Mouse (Mus musculus) intestine, embryonic 14.5 days (tissue): ENCODE measurements around the gene Asb10. TPM values are rescaled to one million over a fixed set of nuclear protein-coding genes. Genes with fewer than 3 reads are reported as not detected.

ENCODE experiments used
- ATAC-seq: fragments of 200-750 bp; cut with Nextera tagmentation; replicated peaks from 2 replicates; pipeline ENCODE4 v1.8.0; 2017; ENCODE audit warnings: low read depth, moderate number of reproducible peaks, moderate TSS enrichment, moderate library complexity; ENCODE audit not compliant: low FRiP score, low TSS enrichment
- DNase-seq: peaks from one replicate; pipeline ENCODE4 v3.0.0-alpha.2; 2018; ENCODE audit warnings: low spot score
- H3K27ac ChIP-seq: fragments of 300-500 bp; sonication (generic); 2 replicates; pipeline ENCODE4 v1.5.1; 2014; ENCODE audit warnings: low read depth, mild to moderate bottlenecking, control low read depth
- H3K27me3 ChIP-seq: fragments of 300-500 bp; sonication (generic); replicated peaks from 2 replicates; pipeline ENCODE4 v1.6.1; 2014; ENCODE audit warnings: low read length, control low read depth; ENCODE audit not compliant: control insufficient read depth, insufficient read depth
- H3K36me3 ChIP-seq: fragments of 300-500 bp; sonication (generic); 2 replicates; pipeline ENCODE4 v1.6.1; 2014; ENCODE audit warnings: low read length, control low read depth; ENCODE audit not compliant: control insufficient read depth, insufficient read depth
- H3K4me1 ChIP-seq: fragments of 300-500 bp; sonication (generic); replicated peaks from 2 replicates; pipeline ENCODE4 v1.6.1; 2014; ENCODE audit warnings: low read length, control low read depth, mixed read lengths; ENCODE audit not compliant: control insufficient read depth, insufficient read depth
- H3K4me2 ChIP-seq: fragments of 300-500 bp; sonication (generic); 2 replicates; pipeline ENCODE4 v1.6.1; 2014; ENCODE audit warnings: low read length
- H3K4me3 ChIP-seq: fragments of 300-500 bp; sonication (generic); 2 replicates; pipeline ENCODE4 v1.5.1; 2014; ENCODE audit warnings: low read depth, low read length, control low read depth, mixed read lengths
- H3K9ac ChIP-seq: fragments of 300-500 bp; sonication (generic); 2 replicates; pipeline ENCODE4 v1.6.1; 2014; ENCODE audit warnings: mild to moderate bottlenecking, low read length
- H3K9me3 ChIP-seq: fragments of 300-500 bp; sonication (generic); 2 replicates; pipeline ENCODE4 v1.6.1; 2016; ENCODE audit warnings: low read length, control low read depth; ENCODE audit not compliant: control insufficient read depth
- whole genome bisulfite sequencing: fragments of 180-500 bp; shearing (Covaris S2); extraction: QIAGEN DNeasy Blood & Tissue Kit; methylation state at CpG from one replicate; pipeline ENCODE4 v1.1.7; 2014; 5-methylcytosine and 5-hydroxymethylcytosine counted together
- polyA plus RNA-seq: library from polyadenylated mRNA; unstranded; fragments of >200 nt; fragmentation: Nextera tagmentation; extraction: Ambion mirVana; gene quantifications from 2 replicates; pipeline ENCODE4 v1.2.1, GENCODE M21; 2014

The Asb10 gene
- polyA plus RNA-seq, 1 experiment from 2014 or later = 0.28 TPM

DNA sequence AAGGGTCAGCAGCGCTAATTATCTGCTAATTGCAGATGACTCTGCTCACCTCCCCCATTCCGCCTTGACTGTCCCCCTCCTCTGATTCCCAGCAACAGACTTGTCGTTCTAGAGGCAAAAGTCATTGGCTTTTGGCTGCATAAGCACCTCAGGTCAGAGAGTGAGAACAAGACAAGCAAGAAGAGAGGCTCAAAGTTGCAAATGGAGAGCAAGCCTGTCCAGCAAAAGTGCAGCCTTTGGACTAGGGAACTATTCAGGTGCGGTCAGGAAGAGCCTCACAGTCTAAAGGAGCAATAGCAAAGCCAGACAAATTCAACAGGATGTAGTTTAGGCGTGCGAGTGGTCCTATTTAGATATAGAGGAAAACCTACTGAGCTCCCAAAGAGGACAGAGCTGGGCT, 13.0 kb downstream of the Asb10 start:
- H3K4me1 ChIP-seq = no peaks in the 10 kb centered on the region
- ATAC-seq (no peak), DNase-seq (no peak)
- H3K4me2 ChIP-seq = no peak overlapping the region
- no peaks in the 10 kb centered on the region for H3K36me3 ChIP-seq
- H3K9me3 ChIP-seq = no peaks in the 10 kb centered on the region
- no peak overlapping the region for H3K27ac ChIP-seq
- H3K9ac ChIP-seq = no peak overlapping the region
- H3K4me3 ChIP-seq = no peak overlapping the region
- 10% methylated on average over 6 of the region's 6 CpGs for WGBS
- peaks cover 94% of the 10 kb centered on the region for H3K27me3 ChIP-seq

DNA sequence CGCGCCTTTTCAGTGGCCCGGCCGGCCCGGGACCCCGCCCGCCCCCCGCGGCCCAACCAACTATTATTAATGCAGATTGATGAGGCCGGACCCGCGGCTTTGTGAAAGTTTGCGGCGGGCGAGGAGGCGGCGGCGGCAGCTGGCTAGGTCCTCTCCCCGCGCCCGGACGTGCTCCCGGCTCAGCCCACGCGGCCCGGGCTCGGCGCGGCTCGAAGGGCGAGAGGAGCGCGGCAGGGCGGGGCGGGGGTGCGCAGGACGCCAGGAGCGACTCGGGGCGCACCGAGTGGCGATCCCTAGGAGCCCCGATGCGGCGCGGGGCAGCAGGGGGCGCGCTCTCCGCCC, 13.9 kb downstream of the Asb10 start, which contains the start of gene Gbx1:
Gene Gbx1, minus strand, starts transcription at position 314 of the 342 bp plus-strand sequence.
- DNase-seq = no peak
- H3K9me3 ChIP-seq = no peaks in the 10 kb centered on the region
- no peak within 1 kb of the TSS for H3K27ac ChIP-seq
- ATAC-seq = 0 out of 2 replicates have a peak, but pooled peaks have one; percentile 26
- H3K4me2 ChIP-seq = peak within 1 kb of the TSS; percentile 75
- H3K4me3 ChIP-seq = peak within 1 kb of the TSS; percentile 31
- H3K36me3 ChIP-seq = no peaks in the 10 kb centered on the region
- no peak within 1 kb of the TSS for H3K9ac ChIP-seq
- peaks cover 96% of the 10 kb centered on the region for H3K27me3 ChIP-seq
- no peaks in the 10 kb centered on the region for H3K4me1 ChIP-seq
- WGBS = under 1% methylated on average over 48 of the region's 49 CpGs

DNA sequence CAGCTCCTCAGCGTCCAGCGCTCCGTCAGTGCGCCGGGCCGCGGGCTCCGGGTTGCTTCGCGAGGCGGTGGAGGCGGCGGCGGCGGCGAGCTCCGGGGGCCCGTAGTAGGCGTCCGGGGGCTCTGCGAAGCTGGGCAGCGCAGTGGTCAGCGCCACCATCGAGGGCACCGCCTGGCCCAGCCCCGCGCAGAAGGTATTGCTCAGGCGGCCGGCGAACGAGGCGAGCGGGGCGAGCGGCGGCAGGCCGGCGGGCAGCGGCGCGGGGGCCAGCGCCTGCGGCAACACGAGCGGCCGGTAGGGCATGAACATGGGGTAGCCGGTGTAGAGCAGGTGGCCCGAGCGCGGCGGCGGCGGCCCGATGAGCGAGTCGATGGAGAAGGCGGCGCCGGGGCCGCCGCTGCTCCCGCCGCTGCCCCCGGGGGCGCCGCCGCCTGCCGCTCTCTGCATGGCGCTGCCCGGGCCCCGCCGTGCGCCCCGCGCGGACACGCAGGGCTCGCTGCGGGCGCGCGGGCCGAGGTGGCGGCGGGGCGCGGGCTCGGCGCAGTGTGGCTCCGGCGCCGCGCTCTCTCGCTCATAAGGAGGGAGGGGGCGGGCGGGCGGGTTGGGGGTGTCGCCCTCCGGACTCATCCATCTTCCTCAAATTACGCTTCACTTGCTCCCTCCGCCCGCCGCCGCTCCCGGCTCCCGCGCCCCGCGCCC, 14.4 kb downstream of the Asb10 start:
- WGBS = under 1% methylated on average over 73 of the region's 109 CpGs
- ATAC-seq (peak; percentile 32; the same call in 1 of the 2 replicates), DNase-seq (no peak)

DNA sequence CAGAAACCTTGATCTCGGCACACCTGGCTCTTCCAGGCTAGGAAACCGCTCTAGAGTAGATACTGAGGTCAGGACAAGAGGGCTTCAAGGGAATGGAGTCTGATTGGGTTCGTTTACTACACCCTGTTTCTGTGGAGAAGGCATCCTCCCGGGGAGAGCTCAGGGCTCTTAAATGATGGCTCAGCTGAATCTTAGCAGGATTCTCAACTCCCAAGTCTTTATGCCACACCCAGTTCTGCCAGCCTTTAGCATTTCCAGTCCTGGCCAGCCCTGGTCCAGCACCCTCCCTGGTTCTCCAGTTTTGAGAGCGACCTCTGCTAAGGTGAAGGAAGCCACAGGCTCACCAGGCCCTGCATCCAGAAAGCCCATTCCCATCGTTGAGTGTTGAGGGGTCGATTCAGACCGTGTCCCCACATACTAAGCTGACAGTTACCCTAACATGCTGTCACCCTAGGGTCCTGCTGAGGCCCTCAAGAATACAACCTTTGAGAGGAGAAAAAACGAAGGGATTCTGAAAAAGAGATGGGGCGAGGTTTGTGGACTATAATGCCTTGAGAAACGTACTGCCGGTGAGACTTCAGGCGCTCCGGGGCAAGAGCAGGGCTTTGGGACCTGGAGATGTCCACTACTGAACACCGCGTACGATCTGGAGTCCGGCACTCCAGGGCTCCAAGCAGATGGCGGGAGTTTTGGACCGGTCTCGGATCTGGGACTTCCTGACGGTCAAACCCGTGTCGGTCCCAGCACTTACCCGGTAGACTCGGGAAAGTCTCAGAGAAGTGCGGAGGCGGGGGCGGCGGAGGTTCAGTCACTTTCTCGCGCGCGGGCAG, 15.2 kb downstream of the Asb10 start:
- ATAC-seq (no peak), DNase-seq (no peak)
- no peaks in the 10 kb centered on the region for H3K4me1 ChIP-seq
- peak overlapping the region; percentile 31 for H3K4me3 ChIP-seq
- WGBS = 4% methylated on average over 34 of the region's 34 CpGs
- H3K27ac ChIP-seq = no peak overlapping the region
- peak overlapping the region; percentile 75 for H3K4me2 ChIP-seq
- H3K36me3 ChIP-seq = no peaks in the 10 kb centered on the region
- H3K9me3 ChIP-seq = no peaks in the 10 kb centered on the region
- no peak overlapping the region for H3K9ac ChIP-seq
- H3K27me3 ChIP-seq = peaks cover 90% of the 10 kb centered on the region

More for the DNA sequence above, 14.4 kb downstream of the Asb10 start:
- Histone ChIP-seq H3K4me3 (peak overlapping the region; percentile 31), H3K36me3 (no peaks in the 10 kb centered on the region), H3K9ac (no peak overlapping the region), H3K27me3 (peaks cover 96% of the 10 kb centered on the region), H3K27ac (no peak overlapping the region), H3K4me2 (peak overlapping the region; percentile 75), H3K9me3 (no peaks in the 10 kb centered on the region), H3K4me1 (no peaks in the 10 kb centered on the region)

DNA sequence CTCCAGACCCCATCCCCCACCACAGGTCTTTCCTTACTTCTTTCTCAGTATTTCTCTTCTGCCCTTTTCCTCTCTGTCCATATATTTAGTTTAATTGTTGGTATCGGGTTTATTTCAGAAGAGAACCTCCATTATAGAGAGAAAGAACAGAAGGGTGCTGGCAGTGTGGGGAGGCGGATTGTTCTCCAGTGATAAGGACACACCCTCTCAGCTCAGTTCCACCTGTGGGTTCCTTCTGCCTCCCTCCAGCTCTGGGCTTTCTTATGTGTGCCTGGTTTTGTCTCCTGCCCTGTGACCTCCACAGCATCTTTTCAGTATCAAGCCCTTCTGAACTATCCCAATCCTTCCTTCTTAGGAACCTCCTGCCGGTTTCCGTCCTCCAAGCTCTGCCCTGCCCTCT, 16.3 kb downstream of the Asb10 start:
- WGBS = 21% methylated on average over 4 of the region's 4 CpGs
- H3K4me3 ChIP-seq = no peak overlapping the region
- peaks cover 89% of the 10 kb centered on the region for H3K27me3 ChIP-seq
- no peak for ATAC-seq
- H3K36me3 ChIP-seq = no peaks in the 10 kb centered on the region
- H3K27ac ChIP-seq = no peak overlapping the region
- H3K9ac ChIP-seq = no peak overlapping the region
- no peaks in the 10 kb centered on the region for H3K4me1 ChIP-seq
- no peaks in the 10 kb centered on the region for H3K9me3 ChIP-seq
- H3K4me2 ChIP-seq = no peak overlapping the region
- no peak for DNase-seq

DNA sequence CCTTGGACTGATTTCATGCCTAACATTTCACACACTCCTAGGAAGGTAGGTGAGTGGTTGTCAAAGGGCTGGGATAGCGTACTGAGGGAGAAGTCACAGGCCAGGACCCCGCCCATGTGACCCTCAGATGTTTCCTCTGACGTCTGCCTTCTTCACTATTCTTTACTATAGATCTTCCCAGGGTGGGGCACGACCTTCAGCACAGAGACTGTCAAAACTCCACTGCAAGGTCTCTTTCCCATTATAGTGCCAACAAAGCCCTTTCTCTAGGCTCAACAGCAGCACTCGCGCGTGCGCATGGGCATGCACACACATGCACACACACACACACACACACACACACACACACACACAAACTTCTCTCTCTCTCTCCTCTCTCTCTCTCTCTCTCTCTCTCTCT, 17.0 kb downstream of the Asb10 start:
- Histone ChIP-seq H3K9me3 (no peaks in the 10 kb centered on the region), H3K4me2 (no peak overlapping the region), H3K4me3 (no peak overlapping the region), H3K9ac (no peak overlapping the region), H3K27ac (no peak overlapping the region), H3K4me1 (no peaks in the 10 kb centered on the region), H3K36me3 (no peaks in the 10 kb centered on the region), H3K27me3 (peaks cover 85% of the 10 kb centered on the region)
- WGBS = 55% methylated on average over 8 of the region's 8 CpGs
- DNase-seq = no peak
- ATAC-seq = no peak

DNA sequence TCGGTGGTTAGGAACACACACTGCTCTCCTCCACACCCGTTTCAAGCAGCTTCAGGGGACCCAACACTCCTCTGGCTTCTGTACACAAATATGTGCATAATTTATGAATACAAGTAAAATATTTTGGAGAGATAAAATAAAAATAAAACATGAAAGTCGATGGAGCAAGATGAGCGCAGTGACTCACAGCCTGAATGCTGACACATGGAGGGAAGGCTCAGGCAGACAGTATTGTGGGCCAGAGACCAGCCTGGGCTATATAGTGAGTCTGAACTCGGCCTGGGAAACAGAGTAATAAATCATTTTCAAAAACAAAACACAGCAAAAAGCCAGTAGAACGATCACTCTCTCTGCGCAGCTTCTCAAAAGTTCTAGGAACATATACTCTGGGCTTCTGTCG, 19.4 kb downstream of the Asb10 start:
- Histone ChIP-seq H3K27ac (no peak overlapping the region), H3K36me3 (no peaks in the 10 kb centered on the region), H3K4me3 (no peak overlapping the region), H3K27me3 (peaks cover 65% of the 10 kb centered on the region), H3K4me1 (no peaks in the 10 kb centered on the region), H3K4me2 (no peak overlapping the region), H3K9ac (no peak overlapping the region), H3K9me3 (no peaks in the 10 kb centered on the region)
- ATAC-seq (no peak), DNase-seq (no peak)
- 58% methylated on average over 8 of the region's 8 CpGs for WGBS

DNA sequence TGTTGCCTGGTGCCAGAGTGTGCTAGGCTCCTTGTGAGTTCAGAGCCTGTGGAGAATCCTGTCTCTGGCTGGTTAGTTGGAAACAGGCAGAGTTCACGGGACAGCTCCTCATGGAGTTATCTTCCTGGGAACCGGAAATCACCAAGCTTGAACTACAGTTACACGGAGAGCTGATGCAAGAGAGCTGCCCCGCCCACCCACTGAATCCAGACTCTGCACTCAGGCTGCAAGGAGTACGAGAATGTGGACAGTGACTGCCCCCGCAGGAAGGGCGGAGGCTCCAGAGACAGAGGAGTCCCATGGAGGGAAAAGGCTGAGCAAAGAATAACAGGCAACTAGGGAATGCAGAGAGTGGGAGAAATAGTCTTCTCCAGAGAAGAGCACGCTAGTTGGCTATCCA, 28.5 kb downstream of the Asb10 start:
- ATAC-seq = no peak
- Histone ChIP-seq H3K36me3 (no peaks in the 10 kb centered on the region), H3K9ac (no peak overlapping the region), H3K4me1 (no peaks in the 10 kb centered on the region), H3K9me3 (no peaks in the 10 kb centered on the region), H3K4me3 (no peak overlapping the region), H3K27ac (no peak overlapping the region), H3K4me2 (no peak overlapping the region), H3K27me3 (no peaks in the 10 kb centered on the region)
- WGBS = 29% methylated on average over 8 of the region's 8 CpGs
- DNase-seq = no peak
